Mouse (Mus musculus) embryonic facial prominence, embryonic 14.5 days (tissue): ENCODE results near the gene Fam216a. TPM values are rescaled to one million over a fixed set of nuclear protein-coding genes. Genes with fewer than 3 reads are reported as not detected.
"Not testable (repeated sequence)": the region's sequence is repeated elsewhere in the genome, so short reads cannot be mapped to it uniquely, and the experiment has no call there.

ENCODE experiments used
- ATAC-seq: fragments of 200-750 bp; cut with Nextera tagmentation; 2 replicates; pipeline ENCODE4 v1.8.0; 2017; ENCODE audit warnings: low read depth, moderate number of reproducible peaks, moderate TSS enrichment
- DNase-seq: peaks from one replicate; pipeline ENCODE4 v3.0.0-alpha.2; 2015; ENCODE audit warnings: low spot score
- H3K27ac ChIP-seq: fragments of 300-500 bp; sonication (generic); replicated peaks from 2 replicates; pipeline ENCODE4 v1.5.1; 2014; ENCODE audit warnings: low read depth, mild to moderate bottlenecking, low read length, moderate library complexity
- H3K27me3 ChIP-seq: fragments of 300-500 bp; sonication (generic); replicated peaks from 2 replicates; pipeline ENCODE4 v1.6.1; 2014; ENCODE audit warnings: low read length; ENCODE audit not compliant: control insufficient read depth, insufficient read depth
- H3K36me3 ChIP-seq: fragments of 300-500 bp; sonication (generic); 2 replicates; pipeline ENCODE4 v1.6.1; 2014; ENCODE audit warnings: low read length, mixed read lengths; ENCODE audit not compliant: control insufficient read depth, insufficient read depth
- H3K4me1 ChIP-seq: fragments of 300-500 bp; sonication (generic); 2 replicates; pipeline ENCODE4 v1.6.1; 2014; ENCODE audit warnings: antibody characterized with exemption, low read length; ENCODE audit not compliant: control insufficient read depth, insufficient read depth
- H3K4me2 ChIP-seq: fragments of 300-500 bp; sonication (generic); 2 replicates; pipeline ENCODE4 v1.6.1; 2014; ENCODE audit warnings: low read depth, mild to moderate bottlenecking, low read length, moderate library complexity, mixed read lengths
- H3K4me3 ChIP-seq: fragments of 300-500 bp; sonication (generic); 2 replicates; pipeline ENCODE4 v1.5.1; 2014; ENCODE audit warnings: low read depth, mild to moderate bottlenecking, low read length
- H3K9ac ChIP-seq: fragments of 300-500 bp; sonication (generic); 2 replicates; pipeline ENCODE4 v1.6.1; 2014; ENCODE audit warnings: low read depth, mild to moderate bottlenecking, low read length, moderate library complexity, mixed read lengths
- H3K9me3 ChIP-seq: fragments of 300-500 bp; sonication (generic); 2 replicates; pipeline ENCODE4 v1.6.1; 2016; ENCODE audit warnings: low read length; ENCODE audit not compliant: control insufficient read depth
- WGBS: fragments of 180-500 bp; shearing (Covaris S2); extraction: QIAGEN DNeasy Blood & Tissue Kit; methylation state at CpG from one replicate; pipeline ENCODE4 v1.1.7; 2014; 5-methylcytosine and 5-hydroxymethylcytosine counted together
- polyA plus RNA-seq: library from polyadenylated mRNA; unstranded; fragments of >200 nt; fragmentation: Nextera tagmentation; extraction: Ambion mirVana; gene quantifications from 2 replicates; pipeline ENCODE4 v1.2.1, GENCODE M21; 2014

Gene Fam216a
- polyA plus RNA-seq, 1 experiment from 2014 or later: 73.9 TPM

DNA sequence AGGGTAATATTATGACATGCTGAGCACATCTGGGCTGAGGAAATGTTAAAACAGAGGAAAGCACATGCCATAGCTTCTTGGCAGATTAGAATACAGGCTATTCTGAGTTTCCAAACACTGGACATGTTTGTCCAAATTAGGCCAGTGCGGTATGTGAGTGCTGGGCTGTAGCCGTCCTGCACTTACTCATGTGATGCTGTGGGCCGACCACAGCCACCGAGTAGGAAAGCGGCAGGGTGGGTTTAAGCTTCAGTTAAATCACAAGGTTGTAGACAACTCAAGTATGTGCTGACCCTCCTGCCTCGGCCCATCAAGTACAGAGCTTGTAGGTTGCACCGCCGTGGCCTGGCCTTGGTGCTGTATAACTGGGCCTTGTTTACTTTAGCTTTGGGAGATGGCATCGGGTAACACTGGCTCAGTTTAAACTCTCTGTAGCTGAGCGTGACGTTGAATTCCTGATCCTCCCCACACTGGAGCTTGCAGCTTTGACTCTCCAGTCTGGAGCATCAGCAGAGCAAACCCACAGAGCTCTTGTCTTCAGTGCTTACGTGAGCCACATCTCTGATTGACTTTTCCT lies 51.9 kb downstream of the Fam216a start:
- Histone ChIP-seq H3K4me2 (no peak overlapping the region), H3K27me3 (no peaks in the 10 kb centered on the region), H3K27ac (peak overlapping the region; percentile 35), H3K9me3 (no peaks in the 10 kb centered on the region), H3K36me3 (peaks cover 51% of the 10 kb centered on the region), H3K9ac (no peak overlapping the region), H3K4me1 (no peaks in the 10 kb centered on the region), H3K4me3 (no peak overlapping the region)
- peak; percentile 18 for DNase-seq
- peak; percentile 28; the same call in 1 of the 2 replicates for ATAC-seq
- 55% methylated on average over 12 of the region's 12 CpGs for WGBS

DNA sequence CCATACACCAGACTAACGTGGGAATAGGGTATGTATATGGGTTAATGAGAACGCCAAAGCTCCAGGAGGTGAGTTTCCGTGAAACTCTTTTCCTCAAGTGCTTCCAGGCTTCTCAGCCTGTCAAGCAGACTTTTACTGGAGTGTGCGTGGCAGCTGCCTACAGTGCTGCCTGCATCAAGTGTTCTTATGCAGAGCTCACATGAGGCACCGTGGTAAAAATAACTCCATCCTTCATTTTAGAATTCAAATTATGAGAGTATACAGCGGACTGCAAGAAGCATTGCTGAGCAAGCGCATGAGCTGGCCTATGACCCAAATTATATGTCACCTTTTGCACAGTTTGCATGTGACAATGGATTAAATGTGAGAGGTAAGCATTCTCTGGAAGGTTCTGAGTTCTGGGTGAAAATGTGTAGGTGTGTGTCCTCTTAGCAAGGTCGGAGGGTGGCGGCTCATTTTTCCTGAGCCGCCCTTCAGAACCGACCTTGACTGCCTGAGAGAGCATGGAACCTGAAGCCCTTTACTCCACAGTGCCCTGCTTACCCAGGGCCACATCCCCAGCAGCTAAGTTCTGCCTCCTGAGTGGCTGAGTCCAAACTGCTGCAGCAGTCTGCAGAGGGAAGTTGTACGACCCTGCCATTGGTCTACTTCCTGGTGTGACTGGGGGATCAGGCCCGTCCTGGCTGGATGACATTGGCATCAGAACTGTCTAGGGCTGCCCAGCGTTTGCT lies 52.5 kb downstream of the Fam216a start:
- Histone ChIP-seq H3K27me3 (no peaks in the 10 kb centered on the region), H3K27ac (peak overlapping the region; percentile 35), H3K36me3 (peaks cover 44% of the 10 kb centered on the region), H3K4me1 (no peaks in the 10 kb centered on the region; the same call in 1 of the 2 replicates), H3K9me3 (no peaks in the 10 kb centered on the region), H3K4me3 (no peak overlapping the region), H3K4me2 (no peak overlapping the region), H3K9ac (no peak overlapping the region)
- DNase-seq: peak; percentile 36
- whole genome bisulfite sequencing: 75% methylated on average over 14 of the region's 14 CpGs
- ATAC-seq: peak; percentile 21; the same call in 1 of the 2 replicates

DNA sequence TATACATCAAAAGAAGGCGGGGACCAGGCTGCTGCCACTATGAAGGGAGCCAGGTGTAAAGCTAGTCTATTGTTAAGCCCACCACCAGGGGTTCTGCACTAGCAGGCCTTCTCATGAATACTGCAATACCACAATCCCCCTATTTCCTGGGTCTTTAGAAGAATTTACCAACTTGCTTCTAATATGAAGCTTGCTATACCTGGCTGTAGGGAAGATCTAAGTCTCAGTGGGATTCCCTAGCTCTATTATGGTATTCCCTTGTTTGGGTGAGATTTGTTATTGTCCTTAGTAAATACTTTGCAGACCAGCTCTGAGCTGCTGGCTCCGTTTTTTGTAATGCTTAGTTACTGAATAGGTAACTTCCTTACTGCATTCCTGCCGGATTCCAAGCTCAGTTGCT lies 53.2 kb downstream of the Fam216a start:
- not testable (repeated sequence) for H3K9ac ChIP-seq, H3K4me2 ChIP-seq, H3K27ac ChIP-seq, H3K4me3 ChIP-seq, H3K9me3 ChIP-seq, H3K27me3 ChIP-seq, ATAC-seq, H3K4me1 ChIP-seq
- DNase-seq: peak; percentile 10
- 66% methylated on average over 3 of the region's 3 CpGs for WGBS
- H3K36me3 ChIP-seq: peaks cover 43% of the 10 kb centered on the region

DNA sequence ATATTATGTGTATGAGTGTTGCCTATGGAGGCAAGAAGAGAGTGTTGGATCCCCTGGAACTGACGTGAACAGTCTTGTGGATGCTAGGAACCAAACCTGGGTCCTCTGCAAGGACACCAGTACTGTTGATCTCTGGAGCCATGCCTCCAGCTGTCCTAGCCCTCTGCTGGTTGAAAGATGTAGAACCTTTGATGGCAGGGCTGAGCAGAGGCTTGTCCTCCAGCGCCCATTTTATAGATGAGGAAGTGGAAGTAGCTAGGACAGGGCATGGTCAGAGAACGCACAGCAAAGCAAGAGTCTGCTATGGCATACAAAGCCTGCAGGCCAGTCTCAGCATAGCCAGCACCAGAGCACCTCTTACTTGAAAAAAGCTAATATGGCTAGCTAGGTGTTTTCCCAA lies 54.1 kb downstream of the Fam216a start:
- H3K4me3 ChIP-seq: no peak overlapping the region
- no peaks in the 10 kb centered on the region; the same call in 1 of the 2 replicates for H3K4me1 ChIP-seq
- no peak overlapping the region for H3K4me2 ChIP-seq
- no peak overlapping the region for H3K9ac ChIP-seq
- DNase-seq (no peak), ATAC-seq (no peak)
- no peak overlapping the region; the same call in 1 of the 2 replicates for H3K27ac ChIP-seq
- WGBS: 74% methylated on average over 3 of the region's 3 CpGs
- H3K27me3 ChIP-seq: no peaks in the 10 kb centered on the region
- H3K36me3 ChIP-seq: peaks cover 47% of the 10 kb centered on the region
- H3K9me3 ChIP-seq: no peaks in the 10 kb centered on the region

DNA sequence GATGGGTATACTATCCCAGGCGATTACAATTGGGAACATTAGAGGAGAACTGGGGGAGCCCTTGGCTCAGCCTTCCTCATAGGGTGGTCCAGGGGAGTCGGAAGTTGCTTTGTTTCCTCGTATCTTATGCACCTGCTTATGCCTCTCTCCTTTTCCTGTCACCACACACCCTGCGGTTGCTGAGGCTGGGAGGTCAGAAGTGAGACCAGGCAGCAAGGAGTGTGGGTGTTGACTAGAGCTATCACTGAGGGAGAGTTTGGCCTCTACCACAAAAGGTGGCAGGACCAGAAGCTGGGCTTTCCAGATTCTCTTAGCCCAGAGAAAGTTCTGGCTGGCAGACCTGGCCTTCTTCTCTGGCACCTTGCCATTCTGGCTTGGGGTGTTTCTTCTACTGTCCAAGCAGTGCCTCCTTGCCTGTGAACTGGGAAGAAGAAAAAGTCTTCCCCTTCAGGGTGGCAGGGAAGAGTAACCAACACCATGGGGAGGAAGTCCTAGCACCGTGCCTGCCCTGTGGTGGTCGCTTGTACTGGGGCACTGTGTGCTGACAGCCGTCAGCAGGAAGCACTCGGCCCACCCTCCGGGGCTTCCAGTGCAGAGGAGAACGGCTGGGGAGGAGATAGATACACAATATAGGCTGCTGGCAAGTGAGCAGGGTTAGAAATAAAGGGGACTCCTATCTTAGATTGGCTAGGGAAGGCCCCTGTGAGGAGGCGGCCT lies 54.7 kb downstream of the Fam216a start:
- no peak overlapping the region for H3K4me3 ChIP-seq
- 70% methylated on average over 11 of the region's 11 CpGs for WGBS
- H3K27me3 ChIP-seq: no peaks in the 10 kb centered on the region
- no peak overlapping the region for H3K4me2 ChIP-seq
- H3K36me3 ChIP-seq: peaks cover 44% of the 10 kb centered on the region
- no peak overlapping the region for H3K27ac ChIP-seq
- H3K9me3 ChIP-seq: no peaks in the 10 kb centered on the region
- H3K4me1 ChIP-seq: no peaks in the 10 kb centered on the region; the same call in 1 of the 2 replicates
- no peak for DNase-seq
- no peak overlapping the region for H3K9ac ChIP-seq
- ATAC-seq: no peak

DNA sequence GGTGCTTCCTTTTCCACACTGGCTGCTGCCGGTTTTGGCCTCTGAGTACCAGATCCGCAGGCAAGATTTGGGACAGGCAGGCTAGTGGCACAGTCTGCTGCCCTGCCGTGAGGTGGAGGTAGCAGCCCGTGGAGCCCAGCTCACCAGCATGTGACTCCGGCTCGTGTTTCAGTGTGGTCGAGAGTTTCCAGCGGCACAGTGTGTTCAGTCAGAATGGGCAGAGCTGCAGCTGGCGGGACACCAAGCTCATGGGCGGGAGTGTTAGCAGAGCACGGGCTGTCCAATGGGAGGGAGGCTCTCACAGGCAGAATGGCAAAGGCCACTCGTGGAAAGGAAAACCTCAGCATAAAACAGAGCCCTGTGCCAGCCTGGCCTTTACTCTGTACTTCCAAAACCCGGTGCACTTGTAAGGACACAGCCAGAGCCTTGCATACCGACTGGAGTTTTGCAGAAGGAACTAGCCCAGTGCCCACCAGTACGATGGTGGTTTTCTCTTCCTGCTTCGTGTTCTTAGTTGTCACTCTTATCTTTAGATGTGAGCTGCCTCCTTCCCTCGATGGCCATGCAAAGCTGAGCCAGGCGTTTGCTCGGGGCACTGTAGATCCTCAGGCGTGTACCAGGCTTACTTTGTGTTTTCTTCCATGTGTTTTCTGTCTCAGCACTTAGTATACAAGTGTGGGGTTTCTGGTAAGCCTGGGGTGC lies 57.0 kb downstream of the Fam216a start:
- Histone ChIP-seq H3K36me3 (peaks cover 41% of the 10 kb centered on the region; the same call in 1 of the 2 replicates), H3K4me2 (no peak overlapping the region), H3K27ac (peak overlapping the region; percentile 58), H3K4me1 (no peaks in the 10 kb centered on the region; the same call in 1 of the 2 replicates), H3K9me3 (no peaks in the 10 kb centered on the region), H3K9ac (0 out of 2 replicates have a peak overlapping the region, but pooled peaks have one; percentile 16), H3K4me3 (no peak overlapping the region), H3K27me3 (no peaks in the 10 kb centered on the region)
- 49% methylated on average over 20 of the region's 20 CpGs for WGBS
- DNase-seq: peak; percentile 89
- ATAC-seq: peak; percentile 89

Other genes with a start within 250 kb of the Fam216a start
- gene Ccdc63, start 231.5 kb downstream of the Fam216a start, polyA plus RNA-seq: 0.43 TPM in 1 of 2 replicates, not detected in the other
- gene Ppp1cc, start 214.1 kb downstream of the Fam216a start, polyA plus RNA-seq: 222 and 231 TPM in 2 replicates
- 7.9 and 12.3 TPM in 2 replicates for gene Hvcn1, start 165.6 kb downstream of the Fam216a start, polyA plus RNA-seq
- gene Tctn1, start 107.9 kb downstream of the Fam216a start, polyA plus RNA-seq: 5.1 and 7.3 TPM in 2 replicates
- 7.9 and 8.1 TPM in 2 replicates for gene Pptc7, start 88.0 kb downstream of the Fam216a start, polyA plus RNA-seq
- 8.0 and 9.8 TPM in 2 replicates for gene Rad9b, start 18.1 kb downstream of the Fam216a start, polyA plus RNA-seq
- 211 and 218 TPM in 2 replicates for gene Vps29, start 18.0 kb downstream of the Fam216a start, polyA plus RNA-seq
- gene Gpn3, start 488 bp downstream of the Fam216a start, polyA plus RNA-seq: 62.1 and 64.7 TPM in 2 replicates
- 50.3 and 51.8 TPM in 2 replicates for gene Arpc3, start 19.5 kb upstream of the Fam216a start, polyA plus RNA-seq
- gene Anapc7, start 49.3 kb upstream of the Fam216a start, polyA plus RNA-seq: 23.1 and 24.9 TPM in 2 replicates
- 47.6 and 52.6 TPM in 2 replicates for gene Atp2a2, start 129.9 kb upstream of the Fam216a start, polyA plus RNA-seq
- 36.7 and 38.7 TPM in 2 replicates for gene Ift81, start 242.2 kb upstream of the Fam216a start, polyA plus RNA-seq